8 mouse cellular contexts compared by ENCODE assay signal in genomic region chrX:158041703-158042102, GRCm38 (mm10). TPM values are rescaled to one million over a fixed set of nuclear protein-coding genes. Genes with fewer than 3 reads are reported as not detected.
DNase-seq lines count a peak whose midpoint lies in the region; ATAC-seq and TF ChIP-seq lines count a peak whose summit lies in the region.

No protein-coding gene starts in this region.

- ATAC-seq in hindbrain, embryonic 14.5 days (ENCODE audit: low FRiP score): peak; percentile 40
- peak; percentile 69 for ATAC-seq in neural tube, embryonic 15.5 days (ENCODE audit: low FRiP score)
- no peak for ATAC-seq in granulocyte monocyte progenitor cell, adult 5-6 weeks (replicated peaks; ENCODE audit: poor library complexity, severe bottlenecking)

- H3K27ac ChIP-seq in layer of hippocampus, adult 2 months: peak overlapping the region; percentile 95
- peak overlapping the region; percentile 87; the same call in 1 of the 2 replicates for H3K27ac ChIP-seq in hindbrain, embryonic 14.5 days
- peak overlapping the region; percentile 82 for H3K27ac ChIP-seq in neural tube, embryonic 15.5 days (replicated peaks)

- peak overlapping the region; percentile 59 for H3K4me2 ChIP-seq in hindbrain, embryonic 14.5 days (replicated peaks)
- peak overlapping the region; percentile 59 for H3K4me2 ChIP-seq in neural tube, embryonic 15.5 days

- DNase-seq in layer of hippocampus, adult 2 months (ENCODE audit: low spot score in 2 of 2): peak in 1 of 2 experiments; percentile 18
- no peak for DNase-seq in layer of hippocampus, postnatal 10 days (ENCODE audit: low spot score in 2 of 2)
- DNase-seq in cerebellum, postnatal 10 days: peak; percentile 56 to 66
- DNase-seq in hindbrain, embryonic 14.5 days (ENCODE audit: low spot score): peak; percentile 26
- no peak for DNase-seq in left cerebral cortex, adult 9 months (ENCODE audit: low spot score in 2 of 2)
- DNase-seq in spleen, postnatal 4 days (ENCODE audit: low spot score in 2 of 2): no peak

- peak overlapping the region; percentile 70 for H3K4me3 ChIP-seq in layer of hippocampus, adult 2 months
- peak overlapping the region; percentile 71 for H3K4me3 ChIP-seq in hindbrain, embryonic 14.5 days (replicated peaks; ENCODE audit: low read length)
- H3K4me3 ChIP-seq in neural tube, embryonic 15.5 days (replicated peaks): peak overlapping the region; percentile 62

- H3K4me1 ChIP-seq in hindbrain, embryonic 14.5 days (replicated peaks; ENCODE audit: control insufficient read depth, insufficient read depth, low read length): no peaks in the 10 kb centered on the region
- 0 out of 2 replicates have a peak, but pooled peaks cover 2% of the 10 kb centered on the region for H3K4me1 ChIP-seq in neural tube, embryonic 15.5 days

- H3K9me3 ChIP-seq in hindbrain, embryonic 14.5 days (ENCODE audit: control insufficient read depth, low read length): no peaks in the 10 kb centered on the region
- H3K9me3 ChIP-seq in neural tube, embryonic 15.5 days (replicated peaks): no peaks in the 10 kb centered on the region

- WGBS in hindbrain, embryonic 14.5 days: 30% methylated on average over 7 of the region's 7 CpGs
- 27% methylated on average over 7 of the region's 7 CpGs for WGBS in neural tube, embryonic 15.5 days

- TF ChIP-seq CTCF in layer of hippocampus, adult 2 months (conservative IDR thresholded peaks at IDR 0.05): peak; percentile 55

- H3K9ac ChIP-seq in hindbrain, embryonic 14.5 days: peak overlapping the region; percentile 87
- peak overlapping the region; percentile 75 for H3K9ac ChIP-seq in neural tube, embryonic 15.5 days (replicated peaks)

- H3K36me3 ChIP-seq in hindbrain, embryonic 14.5 days (replicated peaks; ENCODE audit: control insufficient read depth, insufficient read depth): no peaks in the 10 kb centered on the region
- H3K36me3 ChIP-seq in neural tube, embryonic 15.5 days: no peaks in the 10 kb centered on the region

- no peaks in the 10 kb centered on the region for H3K27me3 ChIP-seq in hindbrain, embryonic 14.5 days (ENCODE audit: control insufficient read depth, insufficient read depth, low read length)
- no peaks in the 10 kb centered on the region for H3K27me3 ChIP-seq in neural tube, embryonic 15.5 days (replicated peaks)

RNA-seq across cellular contexts. Expression of gene Cnksr2, which starts 1.4 kb away (rescaled TPM):
- total RNA-seq in layer of hippocampus, adult 2 months (2021): 100 to 1,000 TPM; 278 to 289 TPM
- 100 to 1,000 TPM; 117 to 142 TPM for total RNA-seq in layer of hippocampus, postnatal 10 days (2021)
- 9.1 and 9.8 TPM in 2 replicates for polyA plus RNA-seq in hindbrain, embryonic 14.5 days (2014; fragmentation: Nextera tagmentation; extraction: Ambion mirVana)
- 6.3 and 7.5 TPM in 2 replicates for polyA plus RNA-seq in neural tube, embryonic 15.5 days (2015; fragmentation: Nextera tagmentation; extraction: Ambion mirVana)
- not detected in 2 replicates for total RNA-seq in granulocyte monocyte progenitor cell, adult 5-6 weeks (2014; fragmentation: Nextera tagmentation)
- total RNA-seq in granulocyte monocyte progenitor cell, adult 5-6 weeks (2017): not detected in 2 replicates

Comparison
In these comparisons a context has a peak if more than half of its experiments do, and no peak if none do; other contexts are left out.
1. DNase-seq: peak in cerebellum, postnatal 10 days (2 of 2) and hindbrain, embryonic 14.5 days (single experiment); none in layer of hippocampus, postnatal 10 days (0 of 2), left cerebral cortex, adult 9 months (0 of 2) and spleen, postnatal 4 days (0 of 2).
2. RNA of gene Cnksr2, which starts 1.4 kb away (total RNA-seq): 278 to 289 TPM in layer of hippocampus, adult 2 months and 117 to 142 TPM in layer of hippocampus, postnatal 10 days; not detected in granulocyte monocyte progenitor cell, adult 5-6 weeks; every median in the first group is over 100 times any median in the second.
3. Peak in every context shown above with its lines, with median percentiles within 50 percentile points of each other: H3K27ac ChIP-seq and H3K4me3 ChIP-seq.